Mouse (Mus musculus): ENCODE results near the gene Olfr553.

GRCm38 (mm10) chr7:102591786-102592185 is 26.2 kb downstream of the Olfr553 start, which contains the start of gene Olfr551:
- TF ChIP-seq CTCF (IDR thresholded peaks at IDR 0.05; ENCODE audit: borderline replicate concordance, control insufficient read depth, extremely low read depth, insufficient read depth, low read length, poor library complexity) (no peak), POLR2A (IDR thresholded peaks at IDR 0.05; ENCODE audit: control insufficient read depth, extremely low read depth, insufficient read depth, low read length, poor library complexity) (no peak)

Data from thymus, adult 2 months (tissue).